Mouse (Mus musculus) embryonic facial prominence, embryonic 13.5 days (tissue): Measurements from ENCODE around the gene Irf2bp2. TPM values are rescaled to one million over a fixed set of nuclear protein-coding genes. Genes with fewer than 3 reads are reported as not detected.

ENCODE experiments used
- ATAC-seq: fragments of 200-750 bp; cut with Nextera tagmentation; 2 replicates; pipeline ENCODE4 v1.8.0; 2017; ENCODE audit warnings: low read depth; ENCODE audit not compliant: insufficient number of reproducible peaks, insufficient read depth, low FRiP score, low TSS enrichment
- H3K27ac ChIP-seq: fragments of 300-500 bp; sonication (generic); 2 replicates; pipeline ENCODE4 v1.5.1; 2015; ENCODE audit warnings: moderate library complexity, mild to moderate bottlenecking, inconsistent platforms
- H3K27me3 ChIP-seq: fragments of 300-500 bp; sonication (generic); 2 replicates; pipeline ENCODE4 v1.6.1; 2015; ENCODE audit warnings: mild to moderate bottlenecking, inconsistent platforms
- H3K36me3 ChIP-seq: fragments of 300-500 bp; sonication (generic); 2 replicates; pipeline ENCODE4 v1.6.1; 2015; ENCODE audit warnings: mild to moderate bottlenecking, inconsistent platforms
- H3K4me1 ChIP-seq: fragments of 300-500 bp; sonication (generic); 2 replicates; pipeline ENCODE4 v1.6.1; 2015; ENCODE audit warnings: inconsistent platforms
- H3K4me2 ChIP-seq: fragments of 300-500 bp; sonication (generic); 2 replicates; pipeline ENCODE4 v1.6.1; 2015; ENCODE audit warnings: moderate library complexity, mild to moderate bottlenecking, inconsistent platforms
- H3K4me3 ChIP-seq: fragments of 300-500 bp; sonication (generic); 2 replicates; pipeline ENCODE4 v1.5.1; 2015; ENCODE audit warnings: mild to moderate bottlenecking, inconsistent platforms
- H3K9ac ChIP-seq: fragments of 300-500 bp; sonication (generic); 2 replicates; pipeline ENCODE4 v1.6.1; 2015; ENCODE audit warnings: mild to moderate bottlenecking, inconsistent platforms
- H3K9me3 ChIP-seq: fragments of 300-500 bp; sonication (generic); 2 replicates; pipeline ENCODE4 v1.6.1; 2016; ENCODE audit warnings: inconsistent platforms
- WGBS: fragments of 180-500 bp; shearing (Covaris S2); methylation state at CpG from one replicate; pipeline ENCODE4 v1.1.7; 2015; ENCODE audit warnings: mixed read lengths; 5-methylcytosine and 5-hydroxymethylcytosine counted together
- polyA plus RNA-seq: library from polyadenylated mRNA; unstranded; fragments of >200 nt; fragmentation: Nextera tagmentation; extraction: Ambion mirVana; gene quantifications from 2 replicates; pipeline ENCODE4 v1.2.1, GENCODE M21; 2015

Gene Irf2bp2
- polyA plus RNA-seq, 1 experiment from 2014 or later = 11.1 TPM

GRCm38 (mm10) chr8:126584844-126585231 is 8.9 kb downstream of the Irf2bp2 start:
- WGBS = 19% methylated on average over 5 of the region's 5 CpGs
- no peaks in the 10 kb centered on the region for H3K27me3 ChIP-seq
- H3K4me2 ChIP-seq = peak overlapping the region; percentile 94
- H3K9me3 ChIP-seq = peaks cover 7% of the 10 kb centered on the region; the same call in 1 of the 2 replicates
- H3K4me3 ChIP-seq = peak overlapping the region; percentile 53
- ATAC-seq = peak; percentile 8; the same call in 1 of the 2 replicates
- peaks cover 65% of the 10 kb centered on the region for H3K4me1 ChIP-seq
- H3K36me3 ChIP-seq = peaks cover 29% of the 10 kb centered on the region
- peak overlapping the region; percentile 78 for H3K9ac ChIP-seq
- peak overlapping the region; percentile 95 for H3K27ac ChIP-seq

GRCm38 (mm10) chr8:126583971-126584843 is 9.6 kb downstream of the Irf2bp2 start:
- peak; percentile 79 for ATAC-seq
- Histone ChIP-seq H3K27ac (peak overlapping the region; percentile 95), H3K27me3 (no peaks in the 10 kb centered on the region), H3K36me3 (peaks cover 29% of the 10 kb centered on the region), H3K9ac (peak overlapping the region; percentile 78), H3K9me3 (peaks cover 7% of the 10 kb centered on the region; the same call in 1 of the 2 replicates), H3K4me1 (peaks cover 61% of the 10 kb centered on the region), H3K4me2 (peak overlapping the region; percentile 94), H3K4me3 (peak overlapping the region; percentile 53)
- WGBS = under 1% methylated on average over 68 of the region's 68 CpGs

- Histone ChIP-seq H3K36me3 (peaks cover 22% of the 10 kb centered on the region), H3K4me1 (peaks cover 54% of the 10 kb centered on the region), H3K4me2 (peak overlapping the region; percentile 94), H3K27ac (peak overlapping the region; percentile 95), H3K9me3 (peaks cover 7% of the 10 kb centered on the region; the same call in 1 of the 2 replicates), H3K4me3 (peak overlapping the region; percentile 53), H3K9ac (peak overlapping the region; percentile 78), H3K27me3 (no peaks in the 10 kb centered on the region)
- ATAC-seq = no peak
- WGBS = 6% methylated on average over 13 of the region's 13 CpGs
Observed at GRCm38 (mm10) chr8:126583534-126583933, 10.3 kb downstream of the Irf2bp2 start.

GRCm38 (mm10) chr8:126583018-126583417 is 10.8 kb downstream of the Irf2bp2 start:
- H3K9ac ChIP-seq = no peak overlapping the region
- peaks cover 50% of the 10 kb centered on the region for H3K4me1 ChIP-seq
- no peak overlapping the region for H3K4me3 ChIP-seq
- peak overlapping the region; percentile 95 for H3K27ac ChIP-seq
- peaks cover 7% of the 10 kb centered on the region; the same call in 1 of the 2 replicates for H3K9me3 ChIP-seq
- WGBS = 35% methylated on average over 2 of the region's 2 CpGs
- no peaks in the 10 kb centered on the region for H3K27me3 ChIP-seq
- no peak for ATAC-seq
- H3K4me2 ChIP-seq = peak overlapping the region; percentile 94; the same call in 1 of the 2 replicates
- peaks cover 21% of the 10 kb centered on the region for H3K36me3 ChIP-seq

- no peak overlapping the region for H3K4me3 ChIP-seq
- peaks cover 21% of the 10 kb centered on the region for H3K36me3 ChIP-seq
- peaks cover 7% of the 10 kb centered on the region; the same call in 1 of the 2 replicates for H3K9me3 ChIP-seq
- peak overlapping the region; percentile 95; the same call in 1 of the 2 replicates for H3K27ac ChIP-seq
- no peak for ATAC-seq
- H3K27me3 ChIP-seq = no peaks in the 10 kb centered on the region
- 39% methylated on average over 6 of the region's 6 CpGs for WGBS
- no peak overlapping the region for H3K4me2 ChIP-seq
- no peak overlapping the region for H3K9ac ChIP-seq
- H3K4me1 ChIP-seq = peaks cover 45% of the 10 kb centered on the region
Observed at GRCm38 (mm10) chr8:126582509-126582908, 11.3 kb downstream of the Irf2bp2 start.

- H3K9me3 ChIP-seq = peaks cover 7% of the 10 kb centered on the region; the same call in 1 of the 2 replicates
- H3K4me2 ChIP-seq = no peak overlapping the region
- no peak overlapping the region for H3K9ac ChIP-seq
- H3K36me3 ChIP-seq = peaks cover 16% of the 10 kb centered on the region
- no peak overlapping the region for H3K4me3 ChIP-seq
- no peak for ATAC-seq
- 92% methylated on average over 6 of the region's 6 CpGs for WGBS
- H3K27ac ChIP-seq = no peak overlapping the region
- H3K27me3 ChIP-seq = no peaks in the 10 kb centered on the region
- peaks cover 39% of the 10 kb centered on the region for H3K4me1 ChIP-seq
Observed at GRCm38 (mm10) chr8:126581662-126582061, 12.1 kb downstream of the Irf2bp2 start.

- no peak overlapping the region for H3K27ac ChIP-seq
- H3K9ac ChIP-seq = no peak overlapping the region
- no peak for ATAC-seq
- no peak overlapping the region for H3K4me2 ChIP-seq
- whole genome bisulfite sequencing = 95% methylated on average over 4 of the region's 4 CpGs
- peaks cover 30% of the 10 kb centered on the region for H3K4me1 ChIP-seq
- H3K36me3 ChIP-seq = peaks cover 11% of the 10 kb centered on the region; the same call in 1 of the 2 replicates
- no peak overlapping the region for H3K4me3 ChIP-seq
- peaks cover 7% of the 10 kb centered on the region; the same call in 1 of the 2 replicates for H3K9me3 ChIP-seq
- no peaks in the 10 kb centered on the region for H3K27me3 ChIP-seq
Observed at GRCm38 (mm10) chr8:126580826-126581225, 13.0 kb downstream of the Irf2bp2 start.

GRCm38 (mm10) chr8:126580086-126580485 is 13.7 kb downstream of the Irf2bp2 start:
- no peak overlapping the region for H3K4me3 ChIP-seq
- no peak overlapping the region for H3K4me2 ChIP-seq
- peaks cover 7% of the 10 kb centered on the region; the same call in 1 of the 2 replicates for H3K9me3 ChIP-seq
- no peaks in the 10 kb centered on the region for H3K27me3 ChIP-seq
- no peak overlapping the region for H3K27ac ChIP-seq
- H3K4me1 ChIP-seq = peaks cover 23% of the 10 kb centered on the region
- peaks cover 5% of the 10 kb centered on the region; the same call in 1 of the 2 replicates for H3K36me3 ChIP-seq
- no peak overlapping the region for H3K9ac ChIP-seq
- 93% methylated on average over 1 of the region's 1 CpGs for WGBS
- ATAC-seq = no peak

- H3K27ac ChIP-seq = no peak overlapping the region
- H3K4me2 ChIP-seq = no peak overlapping the region
- 87% methylated on average over 3 of the region's 3 CpGs for WGBS
- no peaks in the 10 kb centered on the region for H3K27me3 ChIP-seq
- no peak for ATAC-seq
- H3K4me3 ChIP-seq = no peak overlapping the region
- no peak overlapping the region for H3K9ac ChIP-seq
- H3K9me3 ChIP-seq = peaks cover 7% of the 10 kb centered on the region; the same call in 1 of the 2 replicates
- peaks cover 10% of the 10 kb centered on the region for H3K4me1 ChIP-seq
- H3K36me3 ChIP-seq = 0 out of 2 replicates have a peak, but pooled peaks cover 5% of the 10 kb centered on the region
Observed at GRCm38 (mm10) chr8:126578641-126579040, 15.1 kb downstream of the Irf2bp2 start.

GRCm38 (mm10) chr8:126576919-126577318 is 16.9 kb downstream of the Irf2bp2 start:
- ATAC-seq = no peak
- H3K4me2 ChIP-seq = no peak overlapping the region
- WGBS = 88% methylated on average over 8 of the region's 8 CpGs

GRCm38 (mm10) chr8:126576086-126576485 is 17.7 kb downstream of the Irf2bp2 start:
- H3K9ac ChIP-seq = no peak overlapping the region
- no peak overlapping the region for H3K27ac ChIP-seq
- H3K4me3 ChIP-seq = no peak overlapping the region
- no peaks in the 10 kb centered on the region for H3K36me3 ChIP-seq
- H3K4me2 ChIP-seq = no peak overlapping the region
- peaks cover 7% of the 10 kb centered on the region; the same call in 1 of the 2 replicates for H3K9me3 ChIP-seq
- no peaks in the 10 kb centered on the region for H3K4me1 ChIP-seq
- H3K27me3 ChIP-seq = no peaks in the 10 kb centered on the region
- no peak for ATAC-seq

More at GRCm38 (mm10) chr8:126576919-126577318, 16.9 kb downstream of the Irf2bp2 start:
- no peaks in the 10 kb centered on the region for H3K27me3 ChIP-seq
- no peak overlapping the region for H3K4me3 ChIP-seq
- peaks cover 7% of the 10 kb centered on the region; the same call in 1 of the 2 replicates for H3K9me3 ChIP-seq
- no peak overlapping the region for H3K27ac ChIP-seq
- H3K4me1 ChIP-seq = no peaks in the 10 kb centered on the region
- H3K36me3 ChIP-seq = 0 out of 2 replicates have a peak, but pooled peaks cover 5% of the 10 kb centered on the region
- no peak overlapping the region for H3K9ac ChIP-seq
